Mouse (Mus musculus): Measurements from ENCODE around the gene Krt80.
A peak's percentile ranks its signal among the peaks of the same experiment; 100 is the strongest.

GRCm38 (mm10) chr15:101388034-101388541 lies 18.1 kb upstream of the Krt80 start:
- peak; percentile 47 for TF ChIP-seq CTCF (IDR thresholded peaks at IDR 0.05)
- no peak for TF ChIP-seq EP300 (IDR thresholded peaks at IDR 0.05; ENCODE audit: insufficient read depth, low read depth, low read length)
- no peak for TF ChIP-seq POLR2A (IDR thresholded peaks at IDR 0.05; ENCODE audit: insufficient read depth, low read depth, low read length)

Data from heart, adult 2 months (tissue).